Mouse (Mus musculus): ENCODE measurements around the gene L3mbtl2. TPM values are rescaled to one million over a fixed set of nuclear protein-coding genes. Genes with fewer than 3 reads are reported as not detected.

L3mbtl2 gene
- total RNA-seq, 2 experiments from 2014 or later: 8.1 to 10.9 TPM

DNA sequence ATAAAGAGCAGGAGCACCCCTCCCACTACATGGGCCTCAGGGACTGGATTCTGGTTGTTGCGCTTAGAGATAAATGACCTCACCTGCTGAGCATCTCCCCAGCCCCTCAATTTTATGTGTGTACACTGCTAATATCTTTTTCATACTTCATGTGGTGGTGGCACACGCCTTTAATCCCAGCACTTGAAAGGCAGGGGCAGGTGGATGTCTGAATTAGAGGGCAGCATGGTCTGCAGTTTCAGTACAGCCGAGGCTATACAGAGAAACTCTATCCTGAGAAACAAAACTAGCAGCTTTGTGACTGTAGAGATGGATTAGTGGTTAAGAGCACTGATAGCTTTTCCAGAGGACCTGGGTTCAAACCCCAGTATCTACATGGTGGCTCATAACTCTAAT is 39.4 kb downstream of the L3mbtl2 start:
- no peak for DNase-seq (ENCODE audit: low spot score in 2 of 2)

DNA sequence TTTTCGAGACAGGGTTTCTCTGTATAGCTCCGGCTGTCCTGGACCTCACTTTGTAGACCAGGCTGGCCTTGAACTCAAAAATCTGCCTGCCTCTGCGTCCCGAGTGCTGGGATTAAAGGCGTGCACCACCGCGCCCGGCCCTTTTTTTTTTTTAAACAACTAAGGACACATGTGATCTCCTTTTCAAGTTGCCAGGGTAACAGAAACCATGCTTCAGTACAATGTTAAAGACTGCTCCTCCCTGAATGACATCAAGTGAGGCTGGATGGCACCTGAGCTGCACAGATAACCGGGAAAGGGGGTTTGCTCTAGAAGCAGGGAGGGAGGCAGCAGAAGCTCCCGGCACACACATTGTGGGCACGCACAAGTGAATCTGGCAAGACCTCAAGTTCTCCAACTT is 45.3 kb downstream of the L3mbtl2 start:
- no peak for DNase-seq (ENCODE audit: low spot score in 2 of 2)

DNA sequence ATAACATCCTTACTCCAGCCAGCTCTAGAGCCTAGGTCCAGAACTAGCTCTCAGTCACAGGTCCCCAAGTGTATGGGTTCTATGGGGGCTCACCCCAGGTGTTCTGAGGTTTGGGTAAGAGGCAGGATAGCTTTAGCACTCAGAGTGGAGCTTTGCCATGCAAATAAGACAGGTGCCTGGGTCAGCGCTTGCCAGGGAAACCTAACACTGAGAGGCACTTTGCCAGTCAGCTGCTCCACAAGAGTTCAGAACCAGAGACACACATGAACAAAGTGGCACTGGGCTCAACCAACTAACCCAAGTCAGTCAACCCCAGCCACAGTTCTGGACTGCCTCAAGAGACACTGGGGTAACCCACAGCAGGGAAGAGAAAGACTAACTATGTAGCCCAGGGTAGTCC is 46.0 kb downstream of the L3mbtl2 start:
- no peak for DNase-seq (ENCODE audit: low spot score in 2 of 2)

DNA sequence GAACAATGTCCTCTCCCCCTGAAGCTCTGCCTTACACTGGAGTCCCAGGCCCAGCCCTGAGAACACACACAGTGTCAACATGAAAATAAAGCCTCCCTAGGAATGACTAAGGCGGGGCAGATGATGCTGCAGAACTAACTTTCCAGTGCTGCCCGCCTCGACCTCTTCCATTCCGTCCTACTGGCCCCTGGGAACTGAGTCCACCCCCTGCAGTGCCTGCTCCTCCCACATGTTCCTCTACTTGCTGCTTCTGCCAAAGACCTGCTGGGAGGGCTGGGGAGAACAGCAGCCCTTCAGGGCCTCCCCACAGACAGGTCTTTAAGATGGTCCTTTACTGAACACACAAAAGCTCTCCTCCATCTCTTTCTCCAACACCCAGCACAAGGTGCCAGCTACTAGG is 47.1 kb downstream of the L3mbtl2 start:
- DNase-seq (ENCODE audit: low spot score in 2 of 2): no peak

DNA sequence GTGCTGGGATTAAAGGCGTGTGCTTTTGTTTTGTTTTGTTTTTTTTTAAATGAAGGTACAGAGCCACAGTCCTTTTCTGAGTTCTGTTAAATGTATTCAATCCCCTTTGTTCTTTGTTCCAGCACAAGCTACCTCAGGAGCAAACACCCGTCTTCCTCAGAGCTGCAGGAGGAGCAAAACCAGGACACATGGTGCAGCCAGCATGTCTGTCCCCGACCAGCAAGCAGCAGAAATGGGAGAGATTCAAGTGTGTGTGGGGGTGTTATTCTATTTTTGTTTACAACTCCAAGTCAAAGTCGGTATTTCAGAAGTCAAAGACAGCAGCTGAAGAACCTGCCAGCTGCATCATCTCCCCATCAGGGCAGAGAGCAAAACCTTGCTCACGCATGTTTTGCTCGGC is 50.1 kb downstream of the L3mbtl2 start:
- DNase-seq (ENCODE audit: low spot score in 2 of 2): no peak

DNA sequence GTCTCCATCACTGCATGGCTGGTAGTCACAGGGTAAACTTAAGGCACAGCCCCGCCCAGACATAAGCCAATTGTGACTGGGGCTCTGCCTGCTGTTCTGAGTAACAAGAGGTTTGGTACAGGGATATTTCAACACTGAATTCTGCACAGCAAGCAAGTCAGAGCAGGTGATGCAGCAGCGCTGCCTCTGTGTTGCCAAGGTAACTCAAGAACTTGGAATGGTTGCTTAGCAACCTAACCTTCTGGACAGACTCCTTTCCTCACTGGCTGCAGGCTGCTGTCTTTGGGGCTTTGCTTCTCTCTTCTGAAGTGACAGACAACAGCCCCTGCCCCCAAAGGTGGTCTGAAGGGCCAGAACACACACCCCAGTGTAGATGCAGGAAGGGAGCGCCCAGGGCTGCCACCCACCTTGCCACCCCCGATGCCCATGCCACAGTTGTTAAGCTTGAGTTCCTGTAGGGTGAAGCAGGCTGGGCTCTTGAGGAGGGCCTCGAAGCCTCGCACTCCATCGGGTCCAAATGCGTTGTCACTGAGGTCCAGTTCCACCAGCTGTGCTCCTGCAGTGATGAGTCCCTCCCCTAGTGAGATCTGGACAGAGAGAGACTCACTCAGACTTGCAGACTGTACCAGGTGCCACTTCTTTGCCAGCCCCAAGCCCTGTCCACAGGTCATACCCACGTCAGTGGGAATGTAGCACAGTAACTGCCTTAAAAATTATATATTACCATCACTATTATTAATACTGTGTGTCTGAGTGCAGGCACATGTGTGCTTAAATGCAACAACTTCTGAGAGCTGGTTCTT is 54.8 kb downstream of the L3mbtl2 start:
- DNase-seq (ENCODE audit: low spot score in 2 of 2): no peak

DNA sequence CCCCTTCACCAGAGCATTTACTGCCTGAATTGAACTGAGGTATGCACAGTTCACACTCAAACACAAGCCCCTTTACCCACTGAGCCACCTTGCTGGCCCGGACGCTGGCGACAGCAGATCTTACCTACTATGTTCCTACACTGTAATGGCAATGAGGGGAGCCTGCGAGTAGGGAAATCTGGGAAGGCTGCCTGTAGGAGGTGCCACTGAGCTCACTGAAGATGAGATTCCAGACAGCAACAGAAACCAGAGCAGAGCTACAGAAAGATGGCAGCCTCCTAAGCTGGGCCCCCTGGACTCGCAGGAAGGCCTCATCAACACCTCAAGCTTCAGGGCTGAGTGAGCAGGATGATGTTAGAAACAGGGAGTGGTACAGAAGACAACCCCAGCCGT is 55.4 kb downstream of the L3mbtl2 start:
- no peak for DNase-seq (ENCODE audit: low spot score in 2 of 2)

DNA sequence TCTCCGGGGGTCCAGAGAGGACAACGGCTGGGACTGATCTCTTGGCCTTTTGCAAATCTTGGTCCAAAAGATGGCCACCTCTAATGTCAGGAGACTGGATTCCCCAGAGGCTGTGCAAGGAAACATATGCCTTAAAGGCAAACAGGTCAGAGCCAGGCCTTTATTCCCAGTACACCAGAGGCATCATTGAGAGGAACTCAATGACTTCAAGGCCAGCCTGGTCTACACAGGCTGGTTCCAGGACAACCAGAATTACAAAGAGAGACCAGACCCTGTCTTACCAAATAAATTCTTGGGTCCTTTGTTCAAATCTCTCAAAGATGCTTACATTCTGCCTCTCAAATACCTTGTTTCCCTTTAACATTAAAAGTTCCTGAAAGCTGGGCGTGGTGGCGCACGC is 58.7 kb downstream of the L3mbtl2 start:
- DNase-seq (ENCODE audit: low spot score in 2 of 2): no peak

DNA sequence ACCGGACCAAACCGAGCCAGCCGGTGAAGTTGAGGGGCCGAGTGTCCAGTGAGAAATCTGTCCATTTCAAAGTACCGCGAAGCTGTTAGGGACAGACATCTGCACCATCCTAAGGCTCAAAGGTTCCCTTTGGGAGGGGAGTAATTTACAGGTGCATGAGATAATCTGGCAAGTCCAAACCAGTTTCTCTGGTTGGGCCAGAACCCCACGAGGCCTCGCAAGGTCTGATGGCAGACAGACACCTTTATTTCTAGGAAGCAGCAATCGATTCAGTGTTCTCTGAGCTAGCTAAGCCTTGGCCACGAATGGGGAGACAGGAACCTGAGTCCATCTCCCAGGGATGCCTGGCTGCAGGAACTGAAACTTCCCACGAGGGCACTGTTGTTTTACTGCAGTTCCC is 60.0 kb downstream of the L3mbtl2 start:
- no peak for DNase-seq (ENCODE audit: low spot score in 2 of 2)

DNA sequence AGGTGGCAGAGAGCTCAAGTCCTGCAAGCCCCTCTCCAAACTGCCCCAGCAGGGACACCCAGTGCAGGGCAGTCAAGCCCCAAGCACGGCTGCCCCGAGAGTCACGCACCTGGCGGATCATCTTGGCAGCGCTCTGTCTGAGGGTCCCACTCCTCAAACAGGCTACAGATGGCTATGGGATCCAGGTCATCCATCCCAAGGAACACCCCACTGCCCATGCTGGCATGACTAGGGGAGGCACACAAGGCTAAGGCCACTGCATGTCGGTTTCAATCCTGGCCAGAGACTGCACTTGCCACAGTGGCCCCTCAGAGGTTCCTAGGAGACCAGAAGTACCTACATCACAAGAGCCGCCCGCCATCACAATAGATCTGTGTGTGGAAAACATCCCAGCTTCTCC is 62.3 kb downstream of the L3mbtl2 start:
- DNase-seq (ENCODE audit: low spot score in 2 of 2): no peak

DNA sequence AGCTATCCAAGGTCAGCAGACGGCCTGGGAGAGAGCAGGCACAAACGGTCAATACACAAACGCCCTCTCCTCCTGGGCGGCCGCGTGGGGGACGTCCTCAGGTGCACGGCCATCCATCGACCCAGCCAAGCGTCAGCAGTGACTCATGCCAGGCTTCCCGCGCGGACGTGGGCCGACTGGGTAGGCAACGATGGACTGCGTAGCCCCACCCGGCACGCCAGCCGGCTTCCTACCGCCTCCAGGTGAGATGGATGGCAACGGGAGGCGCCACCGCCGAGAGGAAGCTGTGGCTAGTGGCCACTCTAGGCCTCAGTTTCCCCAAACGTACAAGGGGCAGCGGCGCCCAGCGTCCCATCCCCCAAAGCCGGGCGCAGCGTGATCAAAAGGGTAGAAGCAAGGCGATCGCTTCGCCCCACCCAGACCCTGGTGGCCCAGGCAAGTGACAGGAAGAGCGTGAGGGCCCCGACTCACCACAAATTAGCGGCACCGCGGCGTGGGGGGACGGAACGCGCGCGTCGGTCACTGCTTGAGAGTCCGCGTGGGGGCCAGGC is 65.6 kb downstream of the L3mbtl2 start:
- peak in 1 of 2 experiments; percentile 29 for DNase-seq (ENCODE audit: low spot score in 2 of 2)

DNA sequence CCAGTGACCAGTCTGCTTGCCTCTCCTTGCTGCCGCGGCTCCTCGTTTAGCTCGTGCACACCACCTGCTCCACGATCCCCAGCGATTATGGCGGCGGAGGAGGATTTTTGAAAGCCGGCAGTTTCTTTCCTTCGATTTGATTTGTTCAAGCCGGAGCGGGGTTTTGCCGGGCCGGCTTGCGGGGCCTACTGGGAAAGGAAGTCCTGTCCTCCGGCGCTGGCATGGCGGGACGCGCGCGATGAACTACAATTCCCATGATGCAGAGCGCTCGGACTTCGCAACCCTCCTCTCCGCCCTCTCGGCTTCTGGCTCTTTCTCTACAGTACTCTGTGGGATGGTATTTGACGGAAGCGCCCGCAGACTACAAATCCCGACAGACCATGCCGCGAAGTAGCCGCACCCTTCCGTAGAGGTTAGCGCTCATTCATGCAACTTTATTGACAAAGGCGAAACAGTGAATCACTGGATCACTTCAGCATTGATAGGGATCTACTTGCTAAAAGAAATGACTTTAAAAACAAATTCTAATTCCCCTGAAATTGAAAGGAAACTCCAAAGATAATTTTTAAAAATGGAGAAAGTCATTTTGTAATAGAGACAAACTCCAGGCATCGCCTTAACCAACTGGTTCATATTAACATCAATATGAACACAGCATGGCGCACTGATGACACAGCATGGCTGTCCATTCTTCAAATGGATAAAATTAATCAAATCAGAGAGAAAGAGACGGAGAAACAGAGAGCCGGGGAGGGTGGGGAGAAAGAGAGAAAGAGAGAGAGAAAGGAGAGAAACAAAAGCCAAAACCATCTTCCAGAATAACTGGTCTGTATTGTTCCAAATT is 66.3 kb downstream of the L3mbtl2 start:
- peak; percentile 93 to 97 for DNase-seq (ENCODE audit: low spot score in 2 of 2)

DNA sequence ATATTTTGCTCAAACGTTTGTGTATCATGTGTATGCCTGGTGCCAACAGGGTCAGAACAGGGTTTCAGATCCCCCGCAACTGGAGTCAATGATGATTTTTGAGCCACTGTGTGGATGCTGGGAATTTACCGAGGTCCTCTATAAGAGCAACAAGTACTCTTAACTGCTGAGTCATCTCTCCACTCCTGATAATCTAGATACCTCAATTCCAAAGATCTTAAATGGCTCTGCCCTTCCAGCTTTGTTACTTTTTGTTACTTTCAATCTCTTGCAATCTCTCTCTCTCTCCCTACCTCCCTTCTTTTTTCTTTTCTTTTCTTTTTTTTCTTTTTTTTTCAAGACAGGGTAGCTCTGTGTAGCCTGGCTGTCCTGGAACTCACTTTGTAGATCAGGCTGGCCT is 71.4 kb downstream of the L3mbtl2 start:
- no peak for DNase-seq (ENCODE audit: low spot score in 2 of 2)

Other genes starting within 250 kb of the L3mbtl2 start
- 100 to 1,000 TPM; 126 to 134 TPM for gene Rbx1, start 197.6 kb upstream of the L3mbtl2 start, total RNA-seq (2021)
- gene Ep300, start 78.5 kb upstream of the L3mbtl2 start, total RNA-seq (2021): 10 to 100 TPM; 41.8 to 45.3 TPM
- gene Chadl, start 33.4 kb downstream of the L3mbtl2 start, total RNA-seq (2021): 1 to 10 TPM; 3.7 to 5.2 TPM
- 10 to 100 TPM; 54.8 to 54.9 TPM for gene Zc3h7b, start 81.2 kb downstream of the L3mbtl2 start, total RNA-seq (2021)
- 10 to 100 TPM; 37.9 to 38.5 TPM for gene Rangap1, start 81.6 kb downstream of the L3mbtl2 start, total RNA-seq (2021)
- 100 to 1,000 TPM; 112 to 117 TPM for gene Tef, start 138.5 kb downstream of the L3mbtl2 start, total RNA-seq (2021)
- gene Tob2, start 194.9 kb downstream of the L3mbtl2 start, total RNA-seq (2021): 10 to 100 TPM; 34.5 to 44.1 TPM
- 10 to 100 TPM; 48.9 to 55.8 TPM for gene Phf5a, start 208.0 kb downstream of the L3mbtl2 start, total RNA-seq (2021)
- 100 to 1,000 TPM; 650 to 720 TPM for gene Aco2, start 208.4 kb downstream of the L3mbtl2 start, total RNA-seq (2021)

Measured in gastrocnemius, postnatal 4 days (tissue).